ENCODE assay signal across 17 mouse cellular contexts in genomic region chr14:24641853-24642252, GRCm38 (mm10).
"Had no signal": no experiment of that assay in that cellular context is flagged by ENCODE, and none has a peak within 500 bp of the region (broad histone marks: within the 10 kb centered on the region; RNA-seq: fewer than 3 reads in every experiment).

No protein-coding gene starts in this region.

- H3K4me1 ChIP-seq: kidney, embryonic 15.5 days; liver, embryonic 13.5 days; lung, embryonic 15.5 days; megakaryocyte, embryonic 14.5 days; stomach, embryonic 15.5 days had no signal

- H3K9ac ChIP-seq: kidney, embryonic 15.5 days; limb, embryonic 12.5 days; liver, embryonic 13.5 days; liver, postnatal 0 days; lung, embryonic 15.5 days; midbrain, embryonic 12.5 days; neural tube, embryonic 13.5 days; stomach, embryonic 15.5 days had no signal

- H3K9me3 ChIP-seq: kidney, embryonic 15.5 days; limb, embryonic 12.5 days; liver, embryonic 13.5 days; lung, embryonic 15.5 days; megakaryocyte, embryonic 14.5 days; midbrain, embryonic 12.5 days; neural tube, embryonic 13.5 days; stomach, embryonic 15.5 days had no signal

- DNase-seq: kidney, adult 2 months; kidney, postnatal 14 days; liver; liver, embryonic 13.5 days; liver, postnatal 0 days; lung, postnatal 14 days; right cerebral cortex, postnatal 14 days; thymus, adult 2 months; thymus, postnatal 25 days had no signal

- H3K4me3 ChIP-seq: kidney, embryonic 15.5 days; limb, embryonic 12.5 days; liver, embryonic 13.5 days; lung, embryonic 15.5 days; megakaryocyte, embryonic 14.5 days; midbrain, embryonic 12.5 days; neural tube, embryonic 13.5 days; stomach, embryonic 15.5 days had no signal

- ATAC-seq: liver, postnatal 0 days had no signal

- H3K36me3 ChIP-seq: kidney, embryonic 15.5 days; limb, embryonic 12.5 days; liver, embryonic 13.5 days; lung, embryonic 15.5 days; midbrain, embryonic 12.5 days; neural tube, embryonic 13.5 days; stomach, embryonic 15.5 days had no signal

- H3K27ac ChIP-seq: kidney, embryonic 15.5 days; liver, embryonic 13.5 days; lung, embryonic 15.5 days; macrophage; midbrain, embryonic 12.5 days; neural tube, embryonic 13.5 days; stomach, embryonic 15.5 days had no signal

- H3K4me2 ChIP-seq: kidney, embryonic 15.5 days; limb, embryonic 12.5 days; liver, embryonic 13.5 days; lung, embryonic 15.5 days; midbrain, embryonic 12.5 days; neural tube, embryonic 13.5 days; stomach, embryonic 15.5 days had no signal

- H3K27me3 ChIP-seq: kidney, embryonic 15.5 days; limb, embryonic 12.5 days; liver, embryonic 13.5 days; lung, embryonic 15.5 days; midbrain, embryonic 12.5 days; neural tube, embryonic 13.5 days; stomach, embryonic 15.5 days had no signal
